Mouse (Mus musculus) lung, embryonic 16.5 days (tissue): ENCODE data around the gene Irx5. TPM values are rescaled to one million over a fixed set of nuclear protein-coding genes. Genes with fewer than 3 reads are reported as not detected.

ENCODE experiments used
- ATAC-seq: fragments of 200-750 bp; cut with Nextera tagmentation; 2 replicates; pipeline ENCODE4 v1.8.0; 2017; ENCODE audit warnings: low read depth, mild to moderate bottlenecking, moderate library complexity
- H3K27ac ChIP-seq: fragments of 300-500 bp; sonication (generic); 2 replicates; pipeline ENCODE4 v1.5.1; 2014; ENCODE audit warnings: mild to moderate bottlenecking, control low read depth, low read length
- H3K27me3 ChIP-seq: fragments of 300-500 bp; sonication (generic); 2 replicates; pipeline ENCODE4 v1.6.1; 2014; ENCODE audit warnings: low read depth, low read length, mixed read lengths; ENCODE audit not compliant: control insufficient read depth, insufficient read depth
- H3K36me3 ChIP-seq: fragments of 300-500 bp; sonication (generic); 2 replicates; pipeline ENCODE4 v1.6.1; 2014; ENCODE audit warnings: low read length; ENCODE audit not compliant: control insufficient read depth, insufficient read depth
- H3K4me1 ChIP-seq: fragments of 300-500 bp; sonication (generic); replicated peaks from 2 replicates; pipeline ENCODE4 v1.6.1; 2014; ENCODE audit warnings: low read length, mixed read lengths; ENCODE audit not compliant: control insufficient read depth, insufficient read depth
- H3K4me2 ChIP-seq: fragments of 300-500 bp; sonication (generic); 2 replicates; pipeline ENCODE4 v1.6.1; 2014; ENCODE audit warnings: low read depth, low read length, control low read depth
- H3K4me3 ChIP-seq: fragments of 300-500 bp; sonication (generic); 2 replicates; pipeline ENCODE4 v1.5.1; 2014; ENCODE audit warnings: mild to moderate bottlenecking, low read length, control low read depth
- H3K9ac ChIP-seq: fragments of 300-500 bp; sonication (generic); 2 replicates; pipeline ENCODE4 v1.6.1; 2014; ENCODE audit warnings: low read length, control low read depth
- H3K9me3 ChIP-seq: fragments of 300-500 bp; sonication (generic); 2 replicates; pipeline ENCODE4 v1.6.1; 2016; ENCODE audit warnings: low read length; ENCODE audit not compliant: control insufficient read depth
- WGBS: fragments of 180-500 bp; shearing (Covaris S2); extraction: QIAGEN DNeasy Blood & Tissue Kit; methylation state at CpG from one replicate; pipeline ENCODE4 v1.1.7; 2014; 5-methylcytosine and 5-hydroxymethylcytosine counted together
- polyA plus RNA-seq: library from polyadenylated mRNA; unstranded; fragments of >200 nt; fragmentation: Nextera tagmentation; extraction: Ambion mirVana; gene quantifications from 2 replicates; pipeline ENCODE4 v1.2.1, GENCODE M21; 2015

The Irx5 gene
- polyA plus RNA-seq, 1 experiment from 2014 or later: 11.9 TPM

GRCm38 (mm10) chr8:92404218-92404617, 46.8 kb downstream of the Irx5 start:
- Histone ChIP-seq H3K4me3 (no peak overlapping the region), H3K27me3 (no peaks in the 10 kb centered on the region), H3K9me3 (no peaks in the 10 kb centered on the region), H3K4me1 (no peaks in the 10 kb centered on the region), H3K4me2 (no peak overlapping the region), H3K27ac (no peak overlapping the region), H3K9ac (no peak overlapping the region), H3K36me3 (no peaks in the 10 kb centered on the region)
- no peak for ATAC-seq
- 80% methylated on average over 2 of the region's 2 CpGs for WGBS

GRCm38 (mm10) chr8:92408092-92408491, 50.7 kb downstream of the Irx5 start:
- no peaks in the 10 kb centered on the region for H3K36me3 ChIP-seq
- no peak overlapping the region for H3K9ac ChIP-seq
- no peak overlapping the region for H3K4me3 ChIP-seq
- H3K4me1 ChIP-seq: no peaks in the 10 kb centered on the region
- no peak overlapping the region for H3K27ac ChIP-seq
- no peak for ATAC-seq
- WGBS: 81% methylated on average over 7 of the region's 7 CpGs
- no peak overlapping the region for H3K4me2 ChIP-seq
- H3K9me3 ChIP-seq: no peaks in the 10 kb centered on the region
- no peaks in the 10 kb centered on the region for H3K27me3 ChIP-seq

GRCm38 (mm10) chr8:92413583-92413982, 56.2 kb downstream of the Irx5 start:
- Histone ChIP-seq H3K9ac (no peak overlapping the region), H3K36me3 (no peaks in the 10 kb centered on the region), H3K4me2 (no peak overlapping the region), H3K4me3 (no peak overlapping the region), H3K9me3 (no peaks in the 10 kb centered on the region), H3K27ac (no peak overlapping the region), H3K27me3 (no peaks in the 10 kb centered on the region), H3K4me1 (no peaks in the 10 kb centered on the region)
- ATAC-seq: no peak
- WGBS: 55% methylated on average over 6 of the region's 6 CpGs

- H3K36me3 ChIP-seq: no peaks in the 10 kb centered on the region
- H3K4me3 ChIP-seq: no peak overlapping the region
- 79% methylated on average over 7 of the region's 7 CpGs for WGBS
- no peak overlapping the region for H3K27ac ChIP-seq
- H3K9me3 ChIP-seq: no peaks in the 10 kb centered on the region
- H3K9ac ChIP-seq: no peak overlapping the region
- H3K4me2 ChIP-seq: no peak overlapping the region
- H3K27me3 ChIP-seq: no peaks in the 10 kb centered on the region
- ATAC-seq: no peak
- no peaks in the 10 kb centered on the region; the same call in 1 of the 2 replicates for H3K4me1 ChIP-seq
These were observed 63.2 kb downstream of the Irx5 start for GRCm38 (mm10) chr8:92420666-92421065.
